Mouse (Mus musculus) WW6 (cell line): ENCODE data around the gene Vamp2.
A peak's percentile ranks its signal among the peaks of the same experiment; 100 is the strongest.

Experiments
- DNase-seq: peaks from one replicate; pipeline ENCODE4 v3.0.0-alpha.2; 2013; ENCODE audit warnings: low read depth, low spot score

The Vamp2 gene

GRCm38 (mm10) chr11:69133923-69134621 lies 45.8 kb downstream of the Vamp2 start:
- DNase-seq: peak; percentile 90

DNA sequence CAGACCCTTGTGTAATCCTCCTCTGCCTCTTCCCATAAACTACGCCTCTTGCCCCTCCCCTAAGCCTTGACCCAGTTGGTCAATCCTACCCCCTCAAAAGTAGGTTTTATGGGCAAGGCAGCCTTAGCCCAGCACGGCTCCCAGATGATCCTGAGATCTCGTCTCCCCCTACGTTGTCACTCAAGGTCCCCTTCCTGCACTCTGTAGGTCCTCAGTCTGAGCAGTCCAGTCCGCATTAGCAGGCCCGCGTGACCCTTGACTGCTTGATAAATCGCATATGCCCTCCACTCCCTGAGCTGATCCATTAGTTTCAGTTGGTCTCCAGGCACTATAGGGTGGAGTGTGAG lies 46.3 kb downstream of the Vamp2 start:
- DNase-seq: no peak

GRCm38 (mm10) chr11:69135361-69135760 lies 47.1 kb downstream of the Vamp2 start:
- no peak for DNase-seq
